In genomic region chr13:32556396-32556795, GRCm38 (mm10) we compare ENCODE assay signal across 22 mouse cellular contexts.
DNase-seq lines count a peak whose midpoint lies in the region; ATAC-seq and TF ChIP-seq lines count a peak whose summit lies in the region.
"Had no signal": no experiment of that assay in that cellular context is flagged by ENCODE, and none has a peak within 500 bp of the region (broad histone marks: within the 10 kb centered on the region; RNA-seq: fewer than 3 reads in every experiment).

No protein-coding gene starts in this region.

- H3K27me3 ChIP-seq in kidney, adult 2 months (replicated peaks; ENCODE audit: control insufficient read depth, insufficient read depth, low read length) = no peaks in the 10 kb centered on the region
- H3K27me3 ChIP-seq: embryonic facial prominence, embryonic 15.5 days; forebrain, embryonic 12.5 days; heart, embryonic 15.5 days; intestine, embryonic 15.5 days had no signal

- H3K4me1 ChIP-seq in kidney, adult 2 months (ENCODE audit: control insufficient read depth, insufficient read depth, low read length) = peaks cover 12% of the 10 kb centered on the region
- peaks cover 16% of the 10 kb centered on the region for H3K4me1 ChIP-seq in embryonic fibroblast, embryonic 13.5 days (ENCODE audit: control insufficient read depth, insufficient read depth, low read length)
- H3K4me1 ChIP-seq in lung, adult 2 months (ENCODE audit: control insufficient read depth, insufficient read depth, low read length) = no peaks in the 10 kb centered on the region
- H3K4me1 ChIP-seq: embryonic facial prominence, embryonic 15.5 days; forebrain, embryonic 12.5 days; heart, embryonic 15.5 days; hindbrain, embryonic 10.5 days; intestine, embryonic 15.5 days had no signal

- no peak overlapping the region for H3K4me3 ChIP-seq in kidney, adult 2 months (ENCODE audit: insufficient read depth, low read depth, low read length)
- no peak overlapping the region for H3K4me3 ChIP-seq in embryonic fibroblast, embryonic 13.5 days (ENCODE audit: insufficient read depth, low read length)
- H3K4me3 ChIP-seq in lung, adult 2 months (replicated peaks; ENCODE audit: extremely low read depth, low read depth, low read length) = no peak overlapping the region
- H3K4me3 ChIP-seq: embryonic facial prominence, embryonic 15.5 days; forebrain, embryonic 12.5 days; heart, adult 2 months; heart, embryonic 15.5 days; hindbrain, embryonic 10.5 days; intestine, embryonic 15.5 days had no signal

- H3K27ac ChIP-seq in kidney, adult 2 months (ENCODE audit: insufficient read depth, low read depth, low read length) = peak overlapping the region; percentile 75; the same call in 1 of the 2 replicates
- peak overlapping the region; percentile 98 for H3K27ac ChIP-seq in embryonic fibroblast, embryonic 13.5 days (ENCODE audit: insufficient read depth, low read length)
- H3K27ac ChIP-seq: embryonic facial prominence, embryonic 15.5 days; forebrain, embryonic 12.5 days; heart, adult 2 months; heart, embryonic 15.5 days; hindbrain, embryonic 10.5 days; hindbrain, embryonic 14.5 days; intestine, embryonic 15.5 days had no signal

- WGBS in kidney, adult 2 months = 62% methylated on average over 2 of the region's 2 CpGs
- WGBS in lung, adult 2 months = 80% methylated on average over 2 of the region's 2 CpGs

- peak; percentile 46 to 66 for DNase-seq in adrenal gland, adult (ENCODE audit: inconsistent age in 2 of 2, low spot score in 1 of 2)
- no peak for DNase-seq in adrenal gland, postnatal 4 days (ENCODE audit: low spot score in 2 of 2)
- DNase-seq in kidney, adult 2 months = no peak
- no peak for DNase-seq in kidney, adult 9 months
- DNase-seq in lung, adult 2 months = no peak
- DNase-seq: cerebellum, adult 11 months; cerebellum, adult 8-10 months; cerebellum, postnatal 14 days; embryo, embryonic 11 days; gastrocnemius, postnatal 10 days; heart, adult 2 months; kidney, adult 18-20 months had no signal

- H3K36me3 ChIP-seq in kidney, adult 2 months (ENCODE audit: control insufficient read depth, insufficient read depth, low read length) = no peaks in the 10 kb centered on the region
- H3K36me3 ChIP-seq: embryonic facial prominence, embryonic 15.5 days; forebrain, embryonic 12.5 days; G1E; heart, embryonic 15.5 days; hindbrain, embryonic 10.5 days; intestine, embryonic 15.5 days had no signal

- no peak for ATAC-seq in CD4-positive, CD25-positive, alpha-beta regulatory T cell, adult 4 months
- ATAC-seq: forebrain, embryonic 16.5 days; intestine, embryonic 15.5 days had no signal

- TF ChIP-seq CTCF in kidney, adult 2 months (conservative IDR thresholded peaks at IDR 0.05; ENCODE audit: insufficient read depth, insufficient read length, low read depth, low read length) = no peak
- no peak for TF ChIP-seq CTCF in embryonic fibroblast, embryonic 13.5 days (IDR thresholded peaks at IDR 0.05; ENCODE audit: borderline replicate concordance, insufficient read depth, low read length)
- TF ChIP-seq CTCF in lung, adult 2 months (IDR thresholded peaks at IDR 0.05; ENCODE audit: insufficient read depth, low read length) = no peak

- no peak for TF ChIP-seq POLR2A in kidney, adult 2 months (IDR thresholded peaks at IDR 0.05; ENCODE audit: low read depth, low read length)
- TF ChIP-seq POLR2A in embryonic fibroblast, embryonic 13.5 days (IDR thresholded peaks at IDR 0.05; ENCODE audit: low read depth, low read length) = no peak
- no peak for TF ChIP-seq POLR2A in lung, adult 2 months (IDR thresholded peaks at IDR 0.05; ENCODE audit: borderline replicate concordance, extremely low read depth, low read depth, low read length)

Comparison
In these comparisons a context has a peak if more than half of its experiments do, and no peak if none do; other contexts are left out.
1. DNase-seq: peak in adrenal gland, adult (2 of 2); none in adrenal gland, postnatal 4 days (0 of 2), kidney, adult 2 months (single experiment), kidney, adult 9 months (single experiment) and lung, adult 2 months (single experiment).